Mouse (Mus musculus) liver, embryonic 15.5 days (tissue): Measurements from ENCODE around the gene Synm. TPM values are rescaled to one million over a fixed set of nuclear protein-coding genes. Genes with fewer than 3 reads are reported as not detected.

Experiments used
- ATAC-seq: fragments of 200-750 bp; cut with Nextera tagmentation; 2 replicates; pipeline ENCODE4 v1.8.0; 2017; ENCODE audit warnings: moderate number of reproducible peaks, mild to moderate bottlenecking, moderate library complexity; ENCODE audit not compliant: insufficient read depth
- H3K27ac ChIP-seq: fragments of 300-500 bp; sonication (generic); replicated peaks from 2 replicates; pipeline ENCODE4 v1.5.1; 2015; ENCODE audit warnings: mild to moderate bottlenecking, inconsistent platforms
- H3K27me3 ChIP-seq: fragments of 300-500 bp; sonication (generic); 2 replicates; pipeline ENCODE4 v1.6.1; 2015; ENCODE audit warnings: mild to moderate bottlenecking, inconsistent platforms
- H3K36me3 ChIP-seq: fragments of 300-500 bp; sonication (generic); replicated peaks from 2 replicates; pipeline ENCODE4 v1.6.1; 2015; ENCODE audit warnings: moderate library complexity, mild to moderate bottlenecking, inconsistent platforms
- H3K4me1 ChIP-seq: fragments of 300-500 bp; sonication (generic); replicated peaks from 2 replicates; pipeline ENCODE4 v1.6.1; 2015; ENCODE audit warnings: inconsistent platforms
- H3K4me2 ChIP-seq: fragments of 300-500 bp; sonication (generic); 2 replicates; pipeline ENCODE4 v1.6.1; 2015; ENCODE audit warnings: moderate library complexity, mild to moderate bottlenecking, inconsistent platforms
- H3K4me3 ChIP-seq: fragments of 300-500 bp; sonication (generic); replicated peaks from 2 replicates; pipeline ENCODE4 v1.5.1; 2015; ENCODE audit warnings: mild to moderate bottlenecking, inconsistent platforms
- H3K9ac ChIP-seq: fragments of 300-500 bp; sonication (generic); 2 replicates; pipeline ENCODE4 v1.6.1; 2015; ENCODE audit warnings: moderate library complexity, mild to moderate bottlenecking, inconsistent platforms
- H3K9me3 ChIP-seq: fragments of 300-500 bp; sonication (generic); replicated peaks from 2 replicates; pipeline ENCODE4 v1.6.1; 2016; ENCODE audit warnings: inconsistent platforms
- WGBS: fragments of 180-500 bp; shearing (Covaris S2); methylation state at CpG from one replicate; pipeline ENCODE4 v1.1.7; 2015; ENCODE audit warnings: mixed read lengths; ENCODE audit not compliant: insufficient replicate concordance; 5-methylcytosine and 5-hydroxymethylcytosine counted together
- polyA plus RNA-seq: library from polyadenylated mRNA; unstranded; fragments of >200 nt; fragmentation: Nextera tagmentation; extraction: Ambion mirVana; gene quantifications from 2 replicates; pipeline ENCODE4 v1.2.1, GENCODE M21; 2015

Gene Synm
- polyA plus RNA-seq, 1 experiment from 2014 or later: 0.13 TPM

- 50% methylated on average over 2 of the region's 2 CpGs for WGBS
Observed at GRCm38 (mm10) chr7:67722163-67722562, 37.4 kb downstream of the Synm start.

GRCm38 (mm10) chr7:67718804-67719203 lies 40.7 kb downstream of the Synm start:
- Histone ChIP-seq H3K36me3 (0 out of 2 replicates have a peak, but pooled peaks cover 5% of the 10 kb centered on the region), H3K4me2 (no peak overlapping the region), H3K4me1 (no peaks in the 10 kb centered on the region), H3K9ac (no peak overlapping the region), H3K27ac (no peak overlapping the region), H3K9me3 (no peaks in the 10 kb centered on the region), H3K27me3 (no peaks in the 10 kb centered on the region), H3K4me3 (no peak overlapping the region)
- WGBS: 75% methylated on average over 8 of the region's 8 CpGs
- ATAC-seq: no peak

More at GRCm38 (mm10) chr7:67722163-67722562, 37.4 kb downstream of the Synm start:
- H3K4me1 ChIP-seq: no peaks in the 10 kb centered on the region
- H3K4me2 ChIP-seq: no peak overlapping the region
- no peak overlapping the region for H3K4me3 ChIP-seq
- no peaks in the 10 kb centered on the region for H3K27me3 ChIP-seq
- no peak overlapping the region for H3K9ac ChIP-seq
- H3K27ac ChIP-seq: no peak overlapping the region
- no peaks in the 10 kb centered on the region for H3K36me3 ChIP-seq
- ATAC-seq: no peak
- no peaks in the 10 kb centered on the region for H3K9me3 ChIP-seq

- ATAC-seq: no peak
- H3K9me3 ChIP-seq: no peaks in the 10 kb centered on the region
- H3K36me3 ChIP-seq: peaks cover 8% of the 10 kb centered on the region; the same call in 1 of the 2 replicates
- H3K27me3 ChIP-seq: no peaks in the 10 kb centered on the region
- 63% methylated on average over 3 of the region's 3 CpGs for WGBS
- no peak overlapping the region for H3K9ac ChIP-seq
- H3K4me1 ChIP-seq: no peaks in the 10 kb centered on the region
- H3K27ac ChIP-seq: no peak overlapping the region
- H3K4me3 ChIP-seq: no peak overlapping the region
- H3K4me2 ChIP-seq: no peak overlapping the region
Observed at GRCm38 (mm10) chr7:67717520-67717919, 42.0 kb downstream of the Synm start.

GRCm38 (mm10) chr7:67716925-67717324 lies 42.6 kb downstream of the Synm start:
- peaks cover 9% of the 10 kb centered on the region; the same call in 1 of the 2 replicates for H3K36me3 ChIP-seq
- H3K4me3 ChIP-seq: no peak overlapping the region
- H3K27me3 ChIP-seq: no peaks in the 10 kb centered on the region
- H3K9ac ChIP-seq: no peak overlapping the region
- no peak overlapping the region for H3K27ac ChIP-seq
- no peak for ATAC-seq
- no peaks in the 10 kb centered on the region for H3K4me1 ChIP-seq
- H3K9me3 ChIP-seq: no peaks in the 10 kb centered on the region
- H3K4me2 ChIP-seq: no peak overlapping the region
- WGBS: 51% methylated on average over 10 of the region's 10 CpGs

GRCm38 (mm10) chr7:67716213-67716878 lies 43.2 kb downstream of the Synm start:
- Histone ChIP-seq H3K27ac (no peak overlapping the region), H3K9ac (no peak overlapping the region), H3K4me1 (no peaks in the 10 kb centered on the region), H3K4me3 (no peak overlapping the region), H3K27me3 (no peaks in the 10 kb centered on the region), H3K36me3 (peaks cover 9% of the 10 kb centered on the region; the same call in 1 of the 2 replicates), H3K4me2 (no peak overlapping the region), H3K9me3 (no peaks in the 10 kb centered on the region)
- ATAC-seq: no peak
- WGBS: 64% methylated on average over 11 of the region's 11 CpGs

- ATAC-seq: no peak
- Histone ChIP-seq H3K9ac (no peak overlapping the region), H3K27me3 (no peaks in the 10 kb centered on the region), H3K4me3 (no peak overlapping the region), H3K36me3 (peaks cover 9% of the 10 kb centered on the region; the same call in 1 of the 2 replicates), H3K4me1 (peaks cover 5% of the 10 kb centered on the region), H3K27ac (no peak overlapping the region), H3K4me2 (no peak overlapping the region), H3K9me3 (no peaks in the 10 kb centered on the region)
- 53% methylated on average over 7 of the region's 7 CpGs for WGBS
Observed at GRCm38 (mm10) chr7:67715176-67715575, 44.4 kb downstream of the Synm start.

- WGBS: 72% methylated on average over 19 of the region's 19 CpGs
- H3K4me2 ChIP-seq: no peak overlapping the region
- no peak overlapping the region for H3K27ac ChIP-seq
- H3K36me3 ChIP-seq: peaks cover 9% of the 10 kb centered on the region; the same call in 1 of the 2 replicates
- H3K9ac ChIP-seq: no peak overlapping the region
- H3K27me3 ChIP-seq: no peaks in the 10 kb centered on the region
- H3K9me3 ChIP-seq: no peaks in the 10 kb centered on the region
- peaks cover 9% of the 10 kb centered on the region for H3K4me1 ChIP-seq
- H3K4me3 ChIP-seq: no peak overlapping the region
- no peak for ATAC-seq
Observed at GRCm38 (mm10) chr7:67713820-67714510, 45.6 kb downstream of the Synm start.

- Histone ChIP-seq H3K4me2 (peak overlapping the region; percentile 18; the same call in 1 of the 2 replicates), H3K4me1 (peaks cover 9% of the 10 kb centered on the region), H3K27ac (no peak overlapping the region), H3K4me3 (no peak overlapping the region), H3K27me3 (no peaks in the 10 kb centered on the region), H3K9ac (no peak overlapping the region), H3K36me3 (peaks cover 9% of the 10 kb centered on the region; the same call in 1 of the 2 replicates), H3K9me3 (no peaks in the 10 kb centered on the region)
- 23% methylated on average over 7 of the region's 7 CpGs for WGBS
- peak; percentile 81 for ATAC-seq
Observed at GRCm38 (mm10) chr7:67710216-67710615, 49.3 kb downstream of the Synm start.

- Histone ChIP-seq H3K4me2 (no peak overlapping the region), H3K36me3 (peaks cover 4% of the 10 kb centered on the region; the same call in 1 of the 2 replicates), H3K9ac (no peak overlapping the region), H3K9me3 (no peaks in the 10 kb centered on the region), H3K27me3 (no peaks in the 10 kb centered on the region), H3K27ac (no peak overlapping the region), H3K4me1 (peaks cover 9% of the 10 kb centered on the region), H3K4me3 (no peak overlapping the region)
- no peak for ATAC-seq
- 70% methylated on average over 6 of the region's 6 CpGs for WGBS
Observed at GRCm38 (mm10) chr7:67708160-67708559, 51.4 kb downstream of the Synm start.

GRCm38 (mm10) chr7:67701252-67701914 lies 58.2 kb downstream of the Synm start:
- H3K27me3 ChIP-seq: no peaks in the 10 kb centered on the region
- WGBS: 68% methylated on average over 17 of the region's 17 CpGs
- no peak for ATAC-seq
- H3K4me2 ChIP-seq: no peak overlapping the region
- H3K36me3 ChIP-seq: no peaks in the 10 kb centered on the region
- no peak overlapping the region for H3K4me3 ChIP-seq
- no peaks in the 10 kb centered on the region for H3K9me3 ChIP-seq
- H3K27ac ChIP-seq: no peak overlapping the region
- no peak overlapping the region for H3K9ac ChIP-seq
- 0 out of 2 replicates have a peak, but pooled peaks cover 3% of the 10 kb centered on the region for H3K4me1 ChIP-seq

GRCm38 (mm10) chr7:67700846-67701245 lies 58.7 kb downstream of the Synm start:
- ATAC-seq: no peak
- Histone ChIP-seq H3K4me3 (no peak overlapping the region), H3K9ac (no peak overlapping the region), H3K27ac (no peak overlapping the region), H3K9me3 (no peaks in the 10 kb centered on the region), H3K4me1 (0 out of 2 replicates have a peak, but pooled peaks cover 3% of the 10 kb centered on the region), H3K27me3 (no peaks in the 10 kb centered on the region), H3K4me2 (no peak overlapping the region), H3K36me3 (no peaks in the 10 kb centered on the region)
